Mouse (Mus musculus): ENCODE data around the gene Gab2.
A peak's percentile ranks its signal among the peaks of the same experiment; 100 is the strongest.
"Not testable (repeated sequence)": the region's sequence is repeated elsewhere in the genome, so short reads cannot be mapped to it uniquely, and the experiment has no call there.

Gab2 gene

GRCm38 (mm10) chr7:97151082-97151813 is 69.9 kb downstream of the Gab2 start:
- DNase-seq (ENCODE audit: low spot score) = no peak

GRCm38 (mm10) chr7:97154756-97155487 is 73.5 kb downstream of the Gab2 start:
- no peak for DNase-seq (ENCODE audit: low spot score)

GRCm38 (mm10) chr7:97164261-97164660 is 82.9 kb downstream of the Gab2 start:
- no peak for DNase-seq (ENCODE audit: low spot score)

- no peak for DNase-seq (ENCODE audit: low spot score)
These were observed 89.7 kb downstream of the Gab2 start for GRCm38 (mm10) chr7:97171089-97171488.

GRCm38 (mm10) chr7:97171719-97172118 is 90.3 kb downstream of the Gab2 start:
- DNase-seq (ENCODE audit: low spot score) = no peak

GRCm38 (mm10) chr7:97172126-97172525 is 90.7 kb downstream of the Gab2 start:
- DNase-seq (ENCODE audit: low spot score) = no peak

GRCm38 (mm10) chr7:97181931-97182330 is 100.5 kb downstream of the Gab2 start:
- no peak for DNase-seq (ENCODE audit: low spot score)

GRCm38 (mm10) chr7:97183426-97183825 is 102.0 kb downstream of the Gab2 start:
- no peak for DNase-seq (ENCODE audit: low spot score)

GRCm38 (mm10) chr7:97184005-97184404 is 102.6 kb downstream of the Gab2 start:
- no peak for DNase-seq (ENCODE audit: low spot score)

GRCm38 (mm10) chr7:97187387-97188081 is 106.1 kb downstream of the Gab2 start:
- DNase-seq (ENCODE audit: low spot score) = no peak

GRCm38 (mm10) chr7:97189116-97189515 is 107.7 kb downstream of the Gab2 start:
- no peak for DNase-seq (ENCODE audit: low spot score)

GRCm38 (mm10) chr7:97203907-97204306 is 122.5 kb downstream of the Gab2 start:
- DNase-seq (ENCODE audit: low spot score) = no peak

GRCm38 (mm10) chr7:97208811-97209549 is 127.6 kb downstream of the Gab2 start:
- no peak for DNase-seq (ENCODE audit: low spot score)

GRCm38 (mm10) chr7:97210064-97210685 is 128.8 kb downstream of the Gab2 start:
- DNase-seq (ENCODE audit: low spot score) = no peak

GRCm38 (mm10) chr7:97211117-97211516 is 129.7 kb downstream of the Gab2 start:
- peak; percentile 35 for DNase-seq (ENCODE audit: low spot score)

- DNase-seq (ENCODE audit: low spot score) = no peak
These were observed 142.4 kb downstream of the Gab2 start for GRCm38 (mm10) chr7:97223836-97224235.

- peak; percentile 38 for DNase-seq (ENCODE audit: low spot score)
These were observed 164.0 kb downstream of the Gab2 start for GRCm38 (mm10) chr7:97245261-97245949.

- DNase-seq (ENCODE audit: low spot score) = not testable (repeated sequence)
These were observed 164.7 kb downstream of the Gab2 start for GRCm38 (mm10) chr7:97245950-97246578.

GRCm38 (mm10) chr7:97247661-97248060 is 166.3 kb downstream of the Gab2 start:
- DNase-seq (ENCODE audit: low spot score) = no peak

- no peak for DNase-seq (ENCODE audit: low spot score)
These were observed 166.8 kb downstream of the Gab2 start for GRCm38 (mm10) chr7:97248136-97248535.

- no peak for DNase-seq (ENCODE audit: low spot score)
These were observed 170.3 kb downstream of the Gab2 start for GRCm38 (mm10) chr7:97251638-97252037.
